Mouse (Mus musculus) monocyte, adult 5-6 weeks (primary cell): ENCODE measurements around the gene Fut8. TPM values are rescaled to one million over a fixed set of nuclear protein-coding genes. Genes with fewer than 3 reads are reported as not detected.
A peak's percentile ranks its signal among the peaks of the same experiment; 100 is the strongest.
"Not testable (repeated sequence)": the region's sequence is repeated elsewhere in the genome, so short reads cannot be mapped to it uniquely, and the experiment has no call there.

ENCODE experiments used
- ATAC-seq: fragments of 153-309, 156-312 bp; replicated peaks from 2 replicates; pipeline ENCODE4 v1.8.0; 2017; ENCODE audit warnings: mild to moderate bottlenecking; ENCODE audit not compliant: low TSS enrichment, insufficient number of reproducible peaks, severe bottlenecking, poor library complexity, low FRiP score
- total RNA-seq: library from RNA; stranded (forward); fragments of 200-1000, 200-491, 200-594 nt; gene quantifications from 3 replicates; pipeline ENCODE4 v1.2.3, GENCODE M21; 2017

Fut8 gene
- total RNA-seq, 1 experiment from 2014 or later = 43.4 TPM

- ATAC-seq = no peak
Measured at GRCm38 (mm10) chr12:77216511-77217192, 21.3 kb upstream of the Fut8 start.

GRCm38 (mm10) chr12:77220616-77221015 lies 17.3 kb upstream of the Fut8 start:
- no peak for ATAC-seq

- no peak for ATAC-seq
Measured at GRCm38 (mm10) chr12:77222272-77222874, 15.6 kb upstream of the Fut8 start.

- no peak for ATAC-seq
Measured at GRCm38 (mm10) chr12:77223595-77223994, 14.3 kb upstream of the Fut8 start.

- ATAC-seq = no peak
Measured at GRCm38 (mm10) chr12:77224121-77224520, 13.8 kb upstream of the Fut8 start.

GRCm38 (mm10) chr12:77224891-77225290 lies 13.0 kb upstream of the Fut8 start:
- no peak for ATAC-seq

GRCm38 (mm10) chr12:77225727-77226126 lies 12.2 kb upstream of the Fut8 start:
- no peak for ATAC-seq

GRCm38 (mm10) chr12:77235958-77236357 lies 2.0 kb upstream of the Fut8 start:
- ATAC-seq = no peak

- peak; percentile 74 for ATAC-seq
Measured at GRCm38 (mm10) chr12:77238531-77239389, 835 bp downstream of the Fut8 start.

GRCm38 (mm10) chr12:77239390-77240061 lies 1.6 kb downstream of the Fut8 start:
- ATAC-seq = 0 out of 2 replicates have a peak, but pooled peaks have one; percentile 5

GRCm38 (mm10) chr12:77240372-77240771 lies 2.4 kb downstream of the Fut8 start:
- no peak for ATAC-seq

GRCm38 (mm10) chr12:77240839-77241238 lies 2.9 kb downstream of the Fut8 start:
- ATAC-seq = no peak

- ATAC-seq = peak; percentile 47
Measured at GRCm38 (mm10) chr12:77262650-77263049, 24.7 kb downstream of the Fut8 start.

GRCm38 (mm10) chr12:77263816-77264215 lies 25.9 kb downstream of the Fut8 start:
- no peak for ATAC-seq

GRCm38 (mm10) chr12:77270694-77271093 lies 32.8 kb downstream of the Fut8 start:
- ATAC-seq = 0 out of 2 replicates have a peak, but pooled peaks have one; percentile 43

- ATAC-seq = no peak
Measured at GRCm38 (mm10) chr12:77288507-77288906, 50.6 kb downstream of the Fut8 start.

GRCm38 (mm10) chr12:77291017-77291416 lies 53.1 kb downstream of the Fut8 start:
- no peak for ATAC-seq

GRCm38 (mm10) chr12:77291864-77292263 lies 53.9 kb downstream of the Fut8 start:
- ATAC-seq = not testable (repeated sequence)
